ENCODE assay signal across 30 mouse cellular contexts in the genomic region with DNA sequence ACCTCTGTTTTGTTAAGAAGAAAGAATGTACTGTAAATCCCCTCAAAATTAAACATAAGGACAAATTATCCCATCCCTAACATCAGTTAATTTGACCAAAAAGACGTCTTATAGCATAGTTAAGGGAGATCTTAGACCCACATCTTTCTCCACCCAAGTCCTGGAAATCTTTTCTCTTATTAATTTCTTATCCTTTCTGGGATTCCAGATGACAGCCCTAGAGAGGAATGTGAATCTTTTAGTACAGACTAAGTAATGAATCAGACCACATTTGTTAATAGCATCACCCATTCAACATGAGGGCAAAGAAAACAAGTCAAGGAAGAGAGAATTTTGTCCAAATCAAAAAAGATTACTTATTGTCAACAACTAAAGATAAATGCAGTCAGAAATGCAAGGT.
"Had no signal": no experiment of that assay in that cellular context is flagged by ENCODE, and none has a peak within 500 bp of the region (broad histone marks: within the 10 kb centered on the region; RNA-seq: fewer than 3 reads in every experiment).

No protein-coding gene starts in this region.

- ATAC-seq: liver, embryonic 12.5 days; liver, postnatal 0 days; lung, postnatal 0 days; midbrain, embryonic 13.5 days; midbrain, embryonic 15.5 days; midbrain, embryonic 16.5 days had no signal

- DNase-seq: left cerebral cortex, postnatal 4 days; liver; liver, embryonic 13.5 days; liver, postnatal 0 days; lung, adult 18-20 months; lung, adult 2 months; lung, embryonic 14.5 days; lung, postnatal 10 days; lung, postnatal 14 days; lung, postnatal 36 days; lung, postnatal 4 days; midbrain, embryonic 14.5 days had no signal

- H3K27me3 ChIP-seq: limb, embryonic 12.5 days; limb, embryonic 13.5 days; limb, embryonic 15.5 days; liver, embryonic 12.5 days; liver, embryonic 13.5 days; liver, embryonic 15.5 days; lung, embryonic 15.5 days; megakaryocyte, embryonic 14.5 days; midbrain, embryonic 12.5 days; midbrain, embryonic 13.5 days; midbrain, embryonic 15.5 days; neural tube, embryonic 12.5 days had no signal

- H3K27ac ChIP-seq: limb, embryonic 10.5 days; limb, embryonic 12.5 days; limb, embryonic 13.5 days; limb, embryonic 15.5 days; liver, embryonic 12.5 days; liver, embryonic 13.5 days; liver, embryonic 14.5 days; liver, embryonic 15.5 days; lung, embryonic 15.5 days; macrophage; midbrain, embryonic 10.5 days; midbrain, embryonic 12.5 days; midbrain, embryonic 13.5 days; midbrain, embryonic 15.5 days; neural tube, embryonic 12.5 days had no signal

- H3K4me1 ChIP-seq: limb, embryonic 10.5 days; limb, embryonic 12.5 days; limb, embryonic 13.5 days; limb, embryonic 15.5 days; liver, embryonic 12.5 days; liver, embryonic 13.5 days; liver, embryonic 15.5 days; lung, embryonic 15.5 days; megakaryocyte, embryonic 14.5 days; midbrain, embryonic 10.5 days; midbrain, embryonic 12.5 days; midbrain, embryonic 13.5 days; midbrain, embryonic 15.5 days; neural tube, embryonic 12.5 days had no signal

- H3K4me3 ChIP-seq: limb, embryonic 10.5 days; limb, embryonic 12.5 days; limb, embryonic 13.5 days; limb, embryonic 15.5 days; liver, embryonic 12.5 days; liver, embryonic 13.5 days; liver, embryonic 15.5 days; lung, embryonic 15.5 days; megakaryocyte, embryonic 14.5 days; midbrain, embryonic 10.5 days; midbrain, embryonic 12.5 days; midbrain, embryonic 13.5 days; midbrain, embryonic 15.5 days; myocyte; neural tube, embryonic 12.5 days had no signal
